In genomic region chr5:123195500-123196000, GRCm38 (mm10) we compare ENCODE assay signal across 22 mouse cellular contexts. TPM values are rescaled to one million over a fixed set of nuclear protein-coding genes. Genes with fewer than 3 reads are reported as not detected.
"Had no signal": no experiment of that assay in that cellular context is flagged by ENCODE, and none has a peak within 500 bp of the region (broad histone marks: within the 10 kb centered on the region; RNA-seq: fewer than 3 reads in every experiment).

No protein-coding gene starts in this region.

- H3K27me3 ChIP-seq: limb, embryonic 15.5 days; lung, embryonic 15.5 days; neural tube, embryonic 13.5 days; stomach, embryonic 15.5 days had no signal

- H3K4me2 ChIP-seq: limb, embryonic 15.5 days; lung, embryonic 15.5 days; neural tube, embryonic 13.5 days; stomach, embryonic 15.5 days had no signal

- H3K27ac ChIP-seq: left cerebral cortex, adult 2 months; limb, embryonic 15.5 days; lung, embryonic 15.5 days; macrophage; neural tube, embryonic 13.5 days; stomach, embryonic 15.5 days had no signal

- ATAC-seq: inflammation-experienced regulatory T-cells, adult 6 months had no signal

- H3K9me3 ChIP-seq: limb, embryonic 15.5 days; lung, embryonic 15.5 days; neural tube, embryonic 13.5 days; stomach, embryonic 15.5 days had no signal

- H3K4me1 ChIP-seq: limb, embryonic 15.5 days; lung, embryonic 15.5 days; stomach, embryonic 15.5 days had no signal

- H3K36me3 ChIP-seq: limb, embryonic 15.5 days; lung, embryonic 15.5 days; neural tube, embryonic 13.5 days; stomach, embryonic 15.5 days had no signal

- DNase-seq: kidney, adult 18-20 months; kidney, postnatal 14 days; lung, postnatal 14 days; midbrain, embryonic 14.5 days; retina, postnatal 1 day; right cerebral cortex, postnatal 4 days; spleen, adult 18-20 months; thymus, adult 2 months; thymus, postnatal 25 days had no signal

- H3K4me3 ChIP-seq: left cerebral cortex, adult 2 months; limb, embryonic 15.5 days; lung, embryonic 15.5 days; neural tube, embryonic 13.5 days; stomach, embryonic 15.5 days had no signal

- H3K9ac ChIP-seq: limb, embryonic 15.5 days; lung, embryonic 15.5 days; neural tube, embryonic 13.5 days; stomach, embryonic 15.5 days had no signal

RNA-seq across cellular contexts. Expression of gene Hpd, which starts 13.0 kb away (rescaled TPM):
- total RNA-seq: layer of hippocampus, adult 8-10 months; layer of hippocampus, postnatal 25 days; left cerebral cortex, adult 2 months; left cerebral cortex, postnatal 14 days; monocyte, adult 5-6 weeks had no signal
- polyA plus RNA-seq: inflammation-experienced regulatory T-cells, adult 6 months; kidney, embryonic 14.5 days; limb, embryonic 11.5 days; limb, embryonic 15.5 days; lung, embryonic 15.5 days; macrophage; midbrain, embryonic 14.5 days; neural tube, embryonic 13.5 days had no signal

RNA-seq across cellular contexts. Expression of gene Wdr66, which starts 56.4 kb away (rescaled TPM):
- total RNA-seq: monocyte, adult 5-6 weeks had no signal
